Mouse (Mus musculus) liver, adult 2 months (tissue): ENCODE results near the gene Ppm1l.

Source experiments
- CTCF ChIP-seq: fragments of 200-500 bp; IDR thresholded peaks from 2 replicates; pipeline ENCODE4 v1.5.1; 2011; ENCODE audit warnings: low read depth, low read length, control low read depth
- POLR2A ChIP-seq: fragments of 200-500 bp; IDR thresholded peaks from 2 replicates; pipeline ENCODE4 v1.6.1; 2011; ENCODE audit warnings: low read length, control low read depth; ENCODE audit not compliant: insufficient read depth; ENCODE audit errors: extremely low read depth

DNA sequence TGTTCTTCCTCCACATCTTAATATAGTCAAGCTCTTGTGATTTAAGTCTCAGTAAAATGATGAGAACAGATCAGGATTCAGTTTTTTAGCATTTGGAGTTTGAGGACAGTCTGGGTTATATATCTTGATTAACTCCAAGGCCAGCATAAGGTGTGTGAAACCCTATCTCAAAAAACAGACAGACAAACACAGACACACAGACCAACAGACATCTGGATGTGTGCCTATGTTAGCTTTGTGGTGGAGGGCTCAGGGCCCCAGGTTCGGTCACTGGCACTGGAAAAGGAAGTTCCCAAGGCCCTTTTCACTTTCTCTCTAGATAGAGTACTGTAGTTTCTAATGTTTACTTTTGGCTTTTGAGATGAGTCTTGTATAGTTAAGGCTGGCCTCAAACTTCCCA, 23.8 kb downstream of the Ppm1l start:
- TF ChIP-seq POLR2A, result no peak
- no peak for TF ChIP-seq CTCF
